Mouse (Mus musculus): ENCODE measurements around the gene Has1.

DNA sequence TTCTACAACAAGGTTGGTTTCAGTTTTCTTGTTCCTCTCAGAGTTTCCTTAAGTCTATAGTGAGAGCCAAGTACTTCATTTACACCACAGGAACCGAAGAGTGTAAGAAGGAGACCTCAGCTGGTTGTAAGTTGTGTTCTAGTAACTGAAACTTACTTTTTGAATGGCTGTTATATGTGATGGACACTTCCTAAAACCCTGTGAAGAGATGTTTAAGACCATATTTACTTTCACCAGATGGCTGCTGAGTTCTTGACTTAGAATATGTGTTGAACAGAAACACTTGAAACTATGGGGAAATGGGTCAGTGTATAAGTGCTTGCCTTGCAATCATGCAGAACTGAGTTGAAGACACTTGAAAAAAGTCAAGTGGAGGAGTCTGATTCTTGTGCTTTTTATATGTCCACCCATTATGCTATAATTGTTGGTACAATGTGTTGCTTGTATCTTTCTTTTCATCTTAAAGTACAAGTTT, 32.8 kb upstream of the Has1 start, which contains the start of the genes Fpr2 and Fpr3:
- no peak for TF ChIP-seq CTCF (IDR thresholded peaks at IDR 0.05; ENCODE audit: extremely low read depth, insufficient read depth, low read length)
- TF ChIP-seq POLR2A (IDR thresholded peaks at IDR 0.05; ENCODE audit: extremely low read depth, insufficient read depth, low read length), result no peak

All from cortical plate, adult 2 months (tissue).